Mouse (Mus musculus): Measurements from ENCODE around the gene Eif2ak1.
"Not testable (repeated sequence)": the region's sequence is repeated elsewhere in the genome, so short reads cannot be mapped to it uniquely, and the experiment has no call there.

The Eif2ak1 gene

DNA sequence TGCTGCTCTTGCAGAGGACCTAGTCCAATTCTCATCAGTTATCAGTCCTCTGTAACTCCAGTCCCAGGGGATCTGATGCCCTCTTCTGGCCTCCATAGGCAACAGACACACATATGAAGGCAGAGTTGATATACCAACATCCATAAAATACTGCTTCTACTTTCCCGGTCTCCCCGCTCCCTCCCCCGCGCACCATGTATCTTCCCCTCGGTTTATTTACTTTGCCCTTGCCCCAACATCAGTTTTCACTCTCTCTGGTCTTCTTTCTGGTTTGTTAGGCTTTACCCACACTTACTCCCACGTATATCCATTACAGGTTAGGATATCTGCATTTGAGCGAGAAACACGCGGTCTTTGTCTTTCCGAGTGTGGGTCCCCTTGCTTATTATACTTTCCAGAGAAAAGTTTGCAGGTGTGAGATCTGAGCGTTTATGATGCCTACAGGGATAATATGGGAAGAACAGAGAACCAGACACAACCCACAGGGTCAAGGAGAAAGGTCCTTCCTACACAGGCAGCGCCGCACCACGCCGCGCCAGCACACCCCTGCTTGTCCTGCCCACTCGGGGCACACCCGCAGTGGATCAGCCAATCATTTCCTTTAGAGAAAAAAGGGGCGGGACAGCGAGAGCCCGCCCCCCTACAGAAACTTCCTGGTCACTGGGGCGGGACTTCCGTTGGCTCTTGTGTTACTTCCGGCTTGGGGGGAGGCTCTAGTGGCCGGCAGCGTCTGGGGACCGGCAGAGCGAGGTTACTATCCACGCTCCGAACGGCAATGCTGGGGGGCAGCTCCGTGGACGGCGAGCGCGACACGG, at the start of gene Eif2ak1:
Eif2ak1 (plus strand) TSS at position 673 of the 815 bp plus-strand sequence.
- DNase-seq: peak; percentile 91

- DNase-seq: no peak
Measured at GRCm38 (mm10) chr5:143781951-143782350, 35.6 kb upstream of the Eif2ak1 start.

DNA sequence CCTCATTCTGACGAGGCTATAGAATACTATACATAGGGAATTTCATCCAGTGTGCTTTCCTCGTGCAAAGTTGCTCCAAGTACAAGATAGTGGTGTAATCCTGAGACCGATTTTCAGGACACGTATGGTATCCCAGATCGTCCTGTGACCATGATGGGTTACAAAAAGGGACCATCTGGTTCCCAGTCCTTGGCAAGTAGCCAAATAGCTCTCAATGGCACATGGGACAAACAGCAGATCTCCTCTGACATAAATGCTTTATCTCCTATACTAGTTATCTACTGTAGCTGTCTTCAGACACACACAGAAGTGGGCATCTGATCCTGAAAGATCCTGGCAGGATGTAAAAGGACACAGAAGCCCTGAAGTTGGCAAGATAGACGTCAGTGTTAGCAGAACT, 32.2 kb upstream of the Eif2ak1 start:
- no peak for DNase-seq

GRCm38 (mm10) chr5:143801216-143801615, 16.4 kb upstream of the Eif2ak1 start:
- DNase-seq: not testable (repeated sequence)

GRCm38 (mm10) chr5:143804056-143804765, 13.4 kb upstream of the Eif2ak1 start:
- no peak for DNase-seq

DNA sequence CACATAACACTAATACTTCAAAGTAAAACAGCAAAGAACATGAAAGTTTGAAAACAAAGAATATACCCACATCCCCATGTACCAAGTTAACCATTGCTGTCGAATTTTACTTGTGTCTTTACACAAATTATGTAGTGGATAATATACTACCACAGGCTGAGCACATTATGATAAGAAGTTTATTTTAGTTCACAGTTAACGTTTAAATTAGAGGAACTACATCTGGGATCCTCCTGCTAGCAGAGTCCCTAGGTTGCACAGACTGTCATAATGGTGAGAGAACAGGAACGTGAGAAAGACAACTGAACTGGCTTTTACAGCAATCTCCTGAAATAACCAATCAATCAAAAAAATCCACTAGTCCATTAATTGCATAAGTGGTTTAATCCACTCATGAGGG, 10.3 kb upstream of the Eif2ak1 start:
- no peak for DNase-seq

GRCm38 (mm10) chr5:143809421-143810090, 8.0 kb upstream of the Eif2ak1 start:
- DNase-seq: no peak

- no peak for DNase-seq
Measured at GRCm38 (mm10) chr5:143811653-143812052, 5.9 kb upstream of the Eif2ak1 start.

- no peak for DNase-seq
Measured at GRCm38 (mm10) chr5:143814626-143815025, 3.0 kb upstream of the Eif2ak1 start.

DNA sequence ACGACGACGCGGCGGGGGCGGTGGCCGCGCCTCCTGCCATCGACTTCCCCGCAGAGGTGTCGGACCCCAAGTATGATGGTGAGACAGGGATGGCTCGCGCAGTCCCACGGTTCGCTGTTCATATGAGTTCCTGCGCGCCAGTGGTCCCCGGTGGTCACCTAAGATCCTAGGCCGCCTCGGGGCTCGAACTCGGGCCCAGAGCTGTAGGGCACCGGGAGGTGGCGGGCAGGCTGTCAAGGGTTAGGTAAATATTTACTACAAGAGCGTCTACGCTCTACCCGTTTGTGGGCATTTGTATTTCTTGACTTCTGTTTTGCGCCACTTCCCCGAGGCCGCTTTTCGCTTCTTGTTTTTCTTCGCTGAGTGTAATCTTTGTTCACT, 333 bp downstream of the Eif2ak1 start:
- no peak for DNase-seq

DNA sequence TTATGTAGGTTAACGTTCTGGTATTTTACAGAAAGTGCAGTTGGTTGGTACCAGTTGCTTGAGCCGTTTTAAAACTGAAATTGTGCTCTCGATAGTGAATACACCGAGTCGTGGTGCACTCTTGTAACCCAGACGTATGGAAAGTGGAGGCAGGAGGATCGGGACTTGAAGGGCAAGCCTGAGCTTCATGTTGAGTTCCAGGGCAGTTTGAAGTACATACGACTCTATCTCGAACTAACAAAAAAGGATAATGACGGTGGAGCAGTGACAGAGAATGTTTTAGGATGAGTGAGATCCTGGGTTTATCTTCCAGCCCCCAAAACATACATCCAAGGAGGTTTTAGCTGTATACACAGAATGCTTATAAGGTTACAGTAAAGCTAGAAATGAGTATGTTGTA, 873 bp downstream of the Eif2ak1 start:
- DNase-seq: no peak

DNA sequence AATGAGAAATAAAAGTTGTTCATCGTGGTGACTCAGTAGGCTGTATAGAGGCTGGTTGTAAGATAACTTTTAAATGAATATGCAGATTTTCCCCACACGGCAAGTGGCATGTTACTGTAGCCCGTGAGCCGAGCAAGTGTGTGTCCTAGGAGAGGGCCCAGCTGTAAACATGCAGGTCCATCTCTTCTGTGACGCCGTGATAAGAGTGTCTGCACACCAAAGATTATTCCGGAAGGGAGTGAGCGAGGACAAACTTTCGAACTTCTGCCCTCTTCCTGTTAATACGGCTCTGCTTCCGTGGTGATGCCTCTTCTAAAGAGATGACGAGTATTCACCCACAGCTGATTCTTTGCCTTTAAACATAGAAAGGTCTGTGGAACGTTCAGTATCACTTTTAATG, 1.4 kb downstream of the Eif2ak1 start:
- DNase-seq: no peak

DNA sequence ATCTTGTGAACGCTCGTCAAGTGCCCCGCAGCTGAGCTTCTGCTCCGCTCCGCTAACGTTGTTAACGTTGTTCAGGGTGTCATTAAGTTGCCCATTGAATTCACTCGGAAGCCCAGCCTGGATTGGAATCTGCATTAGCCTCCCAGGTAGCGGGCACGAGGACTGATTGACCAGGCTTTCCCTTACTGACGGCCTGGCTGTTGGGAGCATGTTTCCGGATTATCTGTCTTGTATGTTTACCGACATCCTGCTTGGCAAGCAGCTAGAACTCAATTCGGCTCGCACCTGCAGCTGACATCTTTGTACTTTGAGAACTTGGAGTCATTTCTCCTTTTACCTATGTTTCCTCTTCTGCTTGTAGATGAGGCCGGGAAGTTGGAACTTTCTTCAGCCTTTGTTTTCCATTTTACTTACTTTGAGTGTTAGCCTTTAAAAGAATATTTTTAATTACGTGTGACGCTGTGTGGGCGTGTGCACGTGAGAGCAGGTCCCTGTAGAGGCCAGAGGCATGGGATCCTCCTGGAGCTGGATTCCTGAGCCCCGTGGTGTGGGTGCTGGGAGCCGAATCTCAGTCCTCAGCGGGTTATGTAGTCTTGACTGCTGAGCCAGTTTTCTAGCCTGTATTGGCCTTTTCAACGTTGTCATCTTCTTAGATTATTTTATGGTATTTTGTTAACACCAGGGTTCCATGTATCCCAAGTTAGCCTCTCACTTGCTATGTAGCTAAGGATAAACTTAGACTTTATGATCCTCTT, 2.5 kb downstream of the Eif2ak1 start:
- DNase-seq: no peak

GRCm38 (mm10) chr5:143820820-143821219, 3.2 kb downstream of the Eif2ak1 start:
- no peak for DNase-seq

GRCm38 (mm10) chr5:143871547-143872169, 54.1 kb downstream of the Eif2ak1 start:
- DNase-seq: no peak

- DNase-seq: no peak
Measured at GRCm38 (mm10) chr5:143874571-143874970, 57.0 kb downstream of the Eif2ak1 start.

DNA sequence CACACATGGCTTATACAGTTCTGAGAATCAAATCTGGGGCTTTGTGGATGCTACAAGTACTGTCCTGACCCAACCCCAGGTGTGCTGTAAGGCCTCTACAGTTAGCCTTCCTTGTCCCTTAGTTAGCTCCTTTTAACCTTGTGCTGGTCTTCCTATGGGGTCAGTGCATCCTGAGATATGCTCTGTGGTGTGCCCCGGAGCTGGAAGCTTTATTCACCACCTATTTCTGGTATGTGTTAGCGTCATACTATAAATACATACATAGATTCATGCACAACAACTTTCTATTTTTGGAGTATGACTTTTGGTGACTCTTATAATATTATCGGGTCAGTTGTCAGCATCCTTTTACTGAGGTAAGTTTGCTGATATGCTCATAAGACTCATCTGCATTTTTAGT, 67.7 kb downstream of the Eif2ak1 start:
- DNase-seq: no peak

- DNase-seq: no peak
Measured at GRCm38 (mm10) chr5:143890741-143891140, 73.2 kb downstream of the Eif2ak1 start.

DNA sequence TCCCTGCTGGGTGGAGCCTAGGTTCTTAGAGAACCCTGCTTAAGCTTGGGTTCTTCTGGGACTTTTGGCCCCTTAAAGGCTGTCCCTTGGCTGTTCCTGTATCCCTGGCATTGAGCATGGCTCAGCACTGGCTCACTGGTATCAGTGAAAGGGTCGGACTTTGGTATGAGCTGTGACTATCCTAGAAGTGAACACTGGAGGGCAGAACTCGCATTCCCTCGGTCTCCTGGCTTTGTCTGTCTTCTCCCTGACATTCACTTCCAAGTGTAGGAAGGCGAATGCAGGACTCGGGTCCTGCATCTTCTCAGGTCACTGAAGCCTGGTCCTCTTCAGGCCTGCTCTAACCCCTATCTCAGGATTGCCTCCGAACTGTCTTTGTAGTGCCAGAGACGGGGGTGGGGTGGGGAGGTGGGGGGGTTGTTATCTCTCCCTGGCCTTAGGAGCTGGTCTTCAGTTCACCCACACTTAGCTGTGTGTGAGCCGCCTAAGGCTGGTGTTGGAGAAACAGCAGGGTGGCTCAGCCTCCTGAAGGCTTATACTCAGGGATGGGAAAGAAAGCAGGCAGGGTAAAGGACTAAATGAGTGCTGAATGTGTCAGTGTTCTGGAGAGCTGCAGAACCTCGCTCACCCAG, 74.8 kb downstream of the Eif2ak1 start:
- no peak for DNase-seq

GRCm38 (mm10) chr5:143893396-143893795, 75.8 kb downstream of the Eif2ak1 start:
- DNase-seq: no peak

DNA sequence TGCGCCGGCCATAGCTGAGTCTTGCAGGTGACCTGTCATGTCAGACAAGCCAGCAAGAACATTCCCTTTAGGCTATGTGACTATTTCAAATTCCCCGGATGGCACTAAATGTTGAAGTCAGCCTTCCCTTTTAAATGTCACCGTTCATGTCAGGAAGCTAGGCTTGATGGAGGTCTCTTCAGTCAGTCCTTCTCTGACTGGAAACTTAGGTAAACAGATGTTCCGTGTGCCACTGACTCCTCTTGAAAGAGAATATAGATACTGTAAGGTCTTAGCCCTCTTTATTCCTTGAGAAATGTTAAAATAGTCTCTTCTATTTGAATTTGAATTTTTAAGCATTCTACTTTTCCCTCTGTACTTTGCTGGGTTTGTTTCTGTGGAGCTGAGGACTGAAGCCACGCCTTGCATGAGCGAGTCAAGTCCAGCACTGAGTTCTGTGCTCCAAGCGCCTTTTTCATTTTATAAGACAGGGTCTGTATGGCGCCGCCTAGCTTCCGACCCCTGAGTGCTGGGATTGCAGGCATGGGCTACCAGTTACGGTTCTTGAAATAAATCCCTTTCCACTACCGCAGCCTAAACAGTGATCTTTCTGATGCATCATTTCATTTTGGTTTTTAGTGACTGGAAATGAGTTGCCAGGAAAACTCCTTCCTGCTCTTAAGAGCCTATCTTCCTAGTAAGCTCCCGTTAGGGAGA, 80.2 kb downstream of the Eif2ak1 start, which contains the start of gene Ankrd61:
Ankrd61 (minus strand) TSS at position 51 of the 696 bp plus-strand sequence.
- DNase-seq: no peak
